Mouse (Mus musculus): Measurements from ENCODE around the gene Itih2. TPM values are rescaled to one million over a fixed set of nuclear protein-coding genes. Genes with fewer than 3 reads are reported as not detected.

Gene Itih2
- polyA plus RNA-seq, 1 experiment, result 0.19 TPM

DNA sequence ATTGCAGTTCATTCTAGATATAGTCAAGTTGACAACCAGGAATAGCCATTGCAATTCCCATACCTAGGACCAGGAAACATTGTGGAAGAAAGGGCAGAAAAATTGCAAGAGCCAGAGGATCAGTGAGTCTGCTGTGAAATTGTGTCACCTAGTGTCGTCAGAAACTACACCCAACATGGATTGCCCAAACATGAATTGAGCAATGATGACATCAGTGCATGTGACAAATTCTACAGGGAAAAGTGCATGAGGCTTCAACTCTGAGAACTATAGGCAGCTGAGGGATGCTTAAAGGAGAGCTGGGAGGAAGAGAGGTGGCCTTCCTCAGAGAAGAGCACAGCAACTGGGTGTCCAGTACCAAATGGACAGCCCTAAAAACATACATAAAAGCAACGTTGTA lies 6.1 kb upstream of the Itih2 start:
- H3K4me3 ChIP-seq (ENCODE audit: extremely low read depth, insufficient read depth, insufficient read length), result no peak overlapping the region
- H3K27me3 ChIP-seq (ENCODE audit: control insufficient read depth, insufficient read depth, low read length), result no peaks in the 10 kb centered on the region
- no peaks in the 10 kb centered on the region for H3K4me1 ChIP-seq (ENCODE audit: control insufficient read depth, insufficient read depth, insufficient read length)
- TF ChIP-seq CTCF (IDR thresholded peaks at IDR 0.05; ENCODE audit: extremely low read depth, insufficient read depth, insufficient read length, insufficient replicate concordance) (no peak), POLR2A (IDR thresholded peaks at IDR 0.05; ENCODE audit: low read depth, low read length) (no peak)
- DNase-seq (ENCODE audit: low read depth in 1 of 2, low spot score in 2 of 2), result no peak
- H3K27ac ChIP-seq (ENCODE audit: insufficient read depth, low read length), result no peak overlapping the region
- no peaks in the 10 kb centered on the region for H3K36me3 ChIP-seq (ENCODE audit: control insufficient read depth, insufficient read depth, low read length)
- WGBS, result 76% methylated on average over 2 of the region's 2 CpGs

DNA sequence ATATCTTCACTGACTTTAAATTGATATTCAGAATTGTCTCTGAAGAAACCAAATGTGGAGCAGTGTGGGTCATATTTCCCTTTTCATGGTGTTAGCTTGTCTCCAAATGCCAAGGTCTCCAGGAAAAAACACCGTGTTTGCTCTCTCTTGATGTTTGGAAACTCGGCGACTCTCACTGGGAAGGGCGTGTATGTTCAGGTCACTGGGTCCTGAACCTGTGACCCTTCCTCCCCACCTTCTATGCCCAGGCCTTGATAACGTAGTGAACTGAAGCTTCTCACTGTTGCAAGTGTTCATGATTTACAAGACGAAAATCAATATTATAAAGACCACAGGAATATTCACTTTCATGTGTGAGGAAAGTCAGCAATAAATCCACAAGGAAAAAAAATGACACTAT lies 2.7 kb upstream of the Itih2 start:
- Histone ChIP-seq H3K4me1 (ENCODE audit: control insufficient read depth, insufficient read depth, insufficient read length) (no peaks in the 10 kb centered on the region), H3K4me3 (ENCODE audit: extremely low read depth, insufficient read depth, insufficient read length) (no peak overlapping the region), H3K27ac (ENCODE audit: insufficient read depth, low read length) (no peak overlapping the region), H3K36me3 (ENCODE audit: control insufficient read depth, insufficient read depth, low read length) (no peaks in the 10 kb centered on the region), H3K27me3 (ENCODE audit: control insufficient read depth, insufficient read depth, low read length) (no peaks in the 10 kb centered on the region)
- no peak for DNase-seq (ENCODE audit: low read depth in 1 of 2, low spot score in 2 of 2)
- 81% methylated on average over 6 of the region's 6 CpGs for WGBS
- TF ChIP-seq POLR2A (IDR thresholded peaks at IDR 0.05; ENCODE audit: low read depth, low read length) (no peak), CTCF (IDR thresholded peaks at IDR 0.05; ENCODE audit: extremely low read depth, insufficient read depth, insufficient read length, insufficient replicate concordance) (no peak)

DNA sequence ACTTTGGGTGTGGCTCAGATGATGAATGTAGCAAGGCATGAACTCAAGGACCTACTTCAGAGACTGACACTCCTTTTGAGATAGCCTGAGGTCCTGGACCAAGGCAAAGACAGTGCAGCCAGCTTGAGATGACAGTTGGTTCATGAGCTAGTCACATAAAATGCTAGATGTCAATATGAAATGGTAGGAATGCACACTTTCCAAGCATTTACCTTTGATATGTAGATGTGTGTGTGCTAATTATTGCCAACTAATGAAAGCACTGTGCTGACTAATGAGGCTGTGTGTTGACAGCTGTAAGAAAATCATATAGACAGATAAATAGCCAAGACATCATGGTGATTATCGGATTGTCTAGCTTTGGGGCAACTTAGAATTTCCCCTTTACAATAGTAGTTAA lies 932 bp upstream of the Itih2 start:
- 100% methylated on average over 1 of the region's 1 CpGs for WGBS
- Histone ChIP-seq H3K27ac (ENCODE audit: insufficient read depth, low read length) (no peak overlapping the region), H3K4me1 (ENCODE audit: control insufficient read depth, insufficient read depth, insufficient read length) (no peaks in the 10 kb centered on the region), H3K4me3 (ENCODE audit: extremely low read depth, insufficient read depth, insufficient read length) (no peak overlapping the region), H3K27me3 (ENCODE audit: control insufficient read depth, insufficient read depth, low read length) (no peaks in the 10 kb centered on the region), H3K36me3 (ENCODE audit: control insufficient read depth, insufficient read depth, low read length) (no peaks in the 10 kb centered on the region)
- DNase-seq (ENCODE audit: low read depth in 1 of 2, low spot score in 2 of 2), result no peak
- no peak for TF ChIP-seq CTCF (IDR thresholded peaks at IDR 0.05; ENCODE audit: extremely low read depth, insufficient read depth, insufficient read length, insufficient replicate concordance)
- TF ChIP-seq POLR2A (IDR thresholded peaks at IDR 0.05; ENCODE audit: low read depth, low read length), result no peak

DNA sequence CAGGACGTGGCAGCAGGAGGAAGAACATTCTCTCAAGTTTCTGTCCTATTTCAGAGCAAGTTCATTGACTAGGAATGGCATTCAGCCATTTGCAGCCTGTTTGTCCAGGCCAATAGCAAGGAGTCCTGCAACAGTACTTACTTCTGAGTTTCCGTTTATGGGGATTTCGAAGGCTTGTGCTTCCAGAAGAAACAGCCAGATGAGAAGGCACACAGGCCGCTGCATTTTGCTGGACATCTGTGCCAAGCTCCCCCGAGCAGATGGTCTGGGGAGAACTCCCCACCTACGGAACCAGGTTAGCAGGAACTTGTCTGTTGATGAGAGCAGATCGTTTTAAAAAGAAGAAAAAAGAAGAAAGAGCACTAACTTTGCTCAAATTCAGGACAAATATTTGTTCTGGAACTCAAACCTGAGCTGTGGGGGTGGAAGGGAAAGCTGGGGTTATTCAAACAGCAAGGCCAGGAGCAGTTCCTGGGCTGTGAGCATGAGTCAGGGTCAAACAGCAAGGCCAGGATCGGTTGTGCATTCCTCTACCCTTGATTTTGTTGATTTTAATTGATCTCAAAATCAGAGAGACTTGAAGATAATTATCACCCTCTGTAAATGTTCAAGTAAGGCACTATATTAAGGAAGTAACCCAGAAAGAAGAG lies 730 bp downstream of the Itih2 start:
- Histone ChIP-seq H3K27me3 (ENCODE audit: control insufficient read depth, insufficient read depth, low read length) (no peaks in the 10 kb centered on the region), H3K4me3 (ENCODE audit: extremely low read depth, insufficient read depth, insufficient read length) (no peak overlapping the region), H3K27ac (ENCODE audit: insufficient read depth, low read length) (no peak overlapping the region), H3K36me3 (ENCODE audit: control insufficient read depth, insufficient read depth, low read length) (no peaks in the 10 kb centered on the region), H3K4me1 (ENCODE audit: control insufficient read depth, insufficient read depth, insufficient read length) (no peaks in the 10 kb centered on the region)
- DNase-seq (ENCODE audit: low read depth in 1 of 2, low spot score in 2 of 2), result no peak
- 75% methylated on average over 8 of the region's 8 CpGs for WGBS
- TF ChIP-seq CTCF (IDR thresholded peaks at IDR 0.05; ENCODE audit: extremely low read depth, insufficient read depth, insufficient read length, insufficient replicate concordance), result no peak
- TF ChIP-seq POLR2A (IDR thresholded peaks at IDR 0.05; ENCODE audit: low read depth, low read length), result no peak

DNA sequence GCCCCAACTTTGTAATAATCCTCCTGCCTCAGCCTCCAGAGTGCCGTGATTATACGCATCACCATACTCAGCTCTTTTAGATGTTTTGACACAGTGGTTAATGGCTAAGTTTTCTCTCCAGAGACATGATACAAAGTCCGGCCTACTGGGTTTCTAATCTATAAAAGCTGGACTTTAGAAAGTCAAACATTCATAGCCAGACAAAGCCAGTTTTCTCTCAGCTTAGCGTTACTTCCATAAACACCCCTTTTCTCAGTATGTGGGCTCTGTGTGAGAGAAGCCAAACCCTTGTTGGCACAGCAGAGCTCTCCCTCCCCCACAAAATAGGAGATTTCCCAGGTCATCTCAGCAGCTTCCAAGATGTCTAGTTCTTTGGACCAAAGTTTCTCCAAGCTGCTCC lies 2.6 kb downstream of the Itih2 start:
- no peak for TF ChIP-seq POLR2A (IDR thresholded peaks at IDR 0.05; ENCODE audit: low read depth, low read length)
- TF ChIP-seq CTCF (IDR thresholded peaks at IDR 0.05; ENCODE audit: extremely low read depth, insufficient read depth, insufficient read length, insufficient replicate concordance), result no peak
- Histone ChIP-seq H3K4me3 (ENCODE audit: extremely low read depth, insufficient read depth, insufficient read length) (no peak overlapping the region), H3K27ac (ENCODE audit: insufficient read depth, low read length) (no peak overlapping the region)

DNA sequence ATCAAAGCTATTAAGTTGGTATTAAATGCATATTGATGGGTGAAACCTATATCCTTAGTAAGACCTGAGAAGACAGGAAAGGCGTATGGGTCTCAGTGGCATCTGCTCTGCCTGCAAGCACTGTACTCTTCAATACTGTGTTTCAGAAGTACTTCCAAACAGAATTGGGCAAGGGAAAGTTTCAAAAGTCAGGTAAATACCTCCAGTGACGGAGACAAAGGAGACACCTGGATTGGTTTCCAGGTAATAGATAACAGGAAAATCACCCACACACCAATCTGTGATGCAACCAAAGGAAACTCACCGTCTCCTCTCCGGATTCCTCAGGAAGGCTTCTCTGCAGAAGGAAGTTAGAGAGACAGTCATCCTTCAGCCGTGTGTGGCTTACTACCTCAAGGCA lies 3.7 kb downstream of the Itih2 start:
- Histone ChIP-seq H3K27me3 (ENCODE audit: control insufficient read depth, insufficient read depth, low read length) (no peaks in the 10 kb centered on the region), H3K4me3 (ENCODE audit: extremely low read depth, insufficient read depth, insufficient read length) (no peak overlapping the region), H3K4me1 (ENCODE audit: control insufficient read depth, insufficient read depth, insufficient read length) (no peaks in the 10 kb centered on the region), H3K36me3 (ENCODE audit: control insufficient read depth, insufficient read depth, low read length) (no peaks in the 10 kb centered on the region), H3K27ac (ENCODE audit: insufficient read depth, low read length) (no peak overlapping the region)
- 92% methylated on average over 5 of the region's 5 CpGs for WGBS
- TF ChIP-seq POLR2A (IDR thresholded peaks at IDR 0.05; ENCODE audit: low read depth, low read length), result no peak
- TF ChIP-seq CTCF (IDR thresholded peaks at IDR 0.05; ENCODE audit: extremely low read depth, insufficient read depth, insufficient read length, insufficient replicate concordance), result no peak
- DNase-seq (ENCODE audit: low read depth in 1 of 2, low spot score in 2 of 2), result no peak

More for the DNA sequence above, 2.6 kb downstream of the Itih2 start:
- H3K27me3 ChIP-seq (ENCODE audit: control insufficient read depth, insufficient read depth, low read length), result no peaks in the 10 kb centered on the region
- H3K4me1 ChIP-seq (ENCODE audit: control insufficient read depth, insufficient read depth, insufficient read length), result no peaks in the 10 kb centered on the region
- DNase-seq (ENCODE audit: low read depth in 1 of 2, low spot score in 2 of 2), result no peak
- WGBS, result 90% methylated on average over 4 of the region's 4 CpGs
- no peaks in the 10 kb centered on the region for H3K36me3 ChIP-seq (ENCODE audit: control insufficient read depth, insufficient read depth, low read length)

DNA sequence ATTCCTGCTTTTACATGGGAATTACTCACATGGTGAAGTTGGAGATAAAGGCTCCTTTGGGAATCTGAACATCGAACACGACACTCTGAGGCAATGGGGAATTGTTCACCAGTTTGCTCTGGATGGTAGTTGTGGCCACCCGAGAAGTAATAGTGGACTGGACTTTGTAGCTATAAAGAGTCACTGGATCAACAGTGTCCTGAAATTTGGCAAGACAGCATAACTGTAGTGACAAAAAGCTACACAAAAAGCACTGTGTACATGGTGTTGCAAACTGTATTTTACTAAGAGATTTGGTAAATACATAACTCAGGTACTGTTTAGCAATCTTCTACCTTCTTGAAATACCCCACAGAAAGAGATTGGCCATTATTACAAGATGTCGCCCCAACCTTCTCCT lies 5.1 kb downstream of the Itih2 start:
- no peak for TF ChIP-seq CTCF (IDR thresholded peaks at IDR 0.05; ENCODE audit: extremely low read depth, insufficient read depth, insufficient read length, insufficient replicate concordance)
- TF ChIP-seq POLR2A (IDR thresholded peaks at IDR 0.05; ENCODE audit: low read depth, low read length), result no peak
- Histone ChIP-seq H3K36me3 (ENCODE audit: control insufficient read depth, insufficient read depth, low read length) (no peaks in the 10 kb centered on the region), H3K27ac (ENCODE audit: insufficient read depth, low read length) (no peak overlapping the region), H3K4me1 (ENCODE audit: control insufficient read depth, insufficient read depth, insufficient read length) (no peaks in the 10 kb centered on the region), H3K4me3 (ENCODE audit: extremely low read depth, insufficient read depth, insufficient read length) (no peak overlapping the region), H3K27me3 (ENCODE audit: control insufficient read depth, insufficient read depth, low read length) (no peaks in the 10 kb centered on the region)
- no peak for DNase-seq (ENCODE audit: low read depth in 1 of 2, low spot score in 2 of 2)
- WGBS, result 92% methylated on average over 4 of the region's 4 CpGs

All from spleen, adult 2 months (tissue).